Mouse (Mus musculus): ENCODE data around the gene Mtch1.

Gene Mtch1

GRCm38 (mm10) chr17:29297321-29297720 lies 50.4 kb downstream of the Mtch1 start:
- H3K27me3 ChIP-seq (ENCODE audit: control insufficient read depth, insufficient read depth, low read length, poor library complexity, severe bottlenecking) = no peaks in the 10 kb centered on the region
- peaks cover 17% of the 10 kb centered on the region for H3K36me3 ChIP-seq (ENCODE audit: control insufficient read depth, insufficient read depth, low read length, poor library complexity, severe bottlenecking)
- DNase-seq (ENCODE audit: low read depth, low spot score) = no peak

GRCm38 (mm10) chr17:29295835-29296234 lies 51.9 kb downstream of the Mtch1 start:
- DNase-seq (ENCODE audit: low read depth, low spot score) = no peak
- Histone ChIP-seq H3K27me3 (ENCODE audit: control insufficient read depth, insufficient read depth, low read length, poor library complexity, severe bottlenecking) (no peaks in the 10 kb centered on the region), H3K36me3 (ENCODE audit: control insufficient read depth, insufficient read depth, low read length, poor library complexity, severe bottlenecking) (peaks cover 13% of the 10 kb centered on the region; the same call in 1 of the 2 replicates)

GRCm38 (mm10) chr17:29293807-29294605 lies 53.7 kb downstream of the Mtch1 start:
- H3K27me3 ChIP-seq (ENCODE audit: control insufficient read depth, insufficient read depth, low read length, poor library complexity, severe bottlenecking) = no peaks in the 10 kb centered on the region
- DNase-seq (ENCODE audit: low read depth, low spot score) = no peak
- peaks cover 10% of the 10 kb centered on the region; the same call in 1 of the 2 replicates for H3K36me3 ChIP-seq (ENCODE audit: control insufficient read depth, insufficient read depth, low read length, poor library complexity, severe bottlenecking)

DNA sequence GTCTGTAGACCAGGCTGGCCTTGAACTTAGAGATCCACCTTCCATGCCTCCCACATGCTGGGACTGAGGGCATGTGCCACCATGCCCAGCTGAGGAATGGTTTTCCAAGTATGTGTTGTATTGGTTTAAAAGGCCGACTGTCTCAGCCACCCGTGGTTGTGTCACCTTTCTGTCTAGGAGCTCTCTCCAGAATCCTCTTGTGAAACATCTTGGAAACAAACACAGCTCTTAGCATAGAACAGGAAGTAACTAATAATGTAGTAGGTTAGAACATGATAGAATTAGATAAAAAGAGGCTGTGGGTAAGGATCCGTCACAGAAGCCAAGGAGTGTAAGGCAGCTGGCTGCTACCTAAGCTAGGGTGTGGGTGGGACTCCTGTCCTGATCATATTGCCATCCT lies 54.7 kb downstream of the Mtch1 start:
- no peak for DNase-seq (ENCODE audit: low read depth, low spot score)
- no peaks in the 10 kb centered on the region for H3K27me3 ChIP-seq (ENCODE audit: control insufficient read depth, insufficient read depth, low read length, poor library complexity, severe bottlenecking)
- peaks cover 9% of the 10 kb centered on the region; the same call in 1 of the 2 replicates for H3K36me3 ChIP-seq (ENCODE audit: control insufficient read depth, insufficient read depth, low read length, poor library complexity, severe bottlenecking)

- DNase-seq (ENCODE audit: low read depth, low spot score) = peak; percentile 48
- H3K27me3 ChIP-seq (ENCODE audit: control insufficient read depth, insufficient read depth, low read length, poor library complexity, severe bottlenecking) = no peaks in the 10 kb centered on the region
- H3K36me3 ChIP-seq (ENCODE audit: control insufficient read depth, insufficient read depth, low read length, poor library complexity, severe bottlenecking) = peaks cover 8% of the 10 kb centered on the region; the same call in 1 of the 2 replicates
Observed at GRCm38 (mm10) chr17:29291793-29292192, 55.9 kb downstream of the Mtch1 start.

GRCm38 (mm10) chr17:29282216-29282952 lies 65.3 kb downstream of the Mtch1 start:
- Histone ChIP-seq H3K36me3 (ENCODE audit: control insufficient read depth, insufficient read depth, low read length, poor library complexity, severe bottlenecking) (peaks cover 8% of the 10 kb centered on the region), H3K27me3 (ENCODE audit: control insufficient read depth, insufficient read depth, low read length, poor library complexity, severe bottlenecking) (no peaks in the 10 kb centered on the region)

More at GRCm38 (mm10) chr17:29282216-29282952, 65.3 kb downstream of the Mtch1 start:
- no peak for DNase-seq (ENCODE audit: low read depth, low spot score)

All from splenic B cell, adult 2 months (primary cell).